Mouse (Mus musculus): Measurements from ENCODE around the gene Prr12. TPM values are rescaled to one million over a fixed set of nuclear protein-coding genes. Genes with fewer than 3 reads are reported as not detected.
"Not testable (repeated sequence)": the region's sequence is repeated elsewhere in the genome, so short reads cannot be mapped to it uniquely, and the experiment has no call there.

The Prr12 gene
- polyA plus RNA-seq, 1 experiment from 2014 or later, result 7.1 TPM

DNA sequence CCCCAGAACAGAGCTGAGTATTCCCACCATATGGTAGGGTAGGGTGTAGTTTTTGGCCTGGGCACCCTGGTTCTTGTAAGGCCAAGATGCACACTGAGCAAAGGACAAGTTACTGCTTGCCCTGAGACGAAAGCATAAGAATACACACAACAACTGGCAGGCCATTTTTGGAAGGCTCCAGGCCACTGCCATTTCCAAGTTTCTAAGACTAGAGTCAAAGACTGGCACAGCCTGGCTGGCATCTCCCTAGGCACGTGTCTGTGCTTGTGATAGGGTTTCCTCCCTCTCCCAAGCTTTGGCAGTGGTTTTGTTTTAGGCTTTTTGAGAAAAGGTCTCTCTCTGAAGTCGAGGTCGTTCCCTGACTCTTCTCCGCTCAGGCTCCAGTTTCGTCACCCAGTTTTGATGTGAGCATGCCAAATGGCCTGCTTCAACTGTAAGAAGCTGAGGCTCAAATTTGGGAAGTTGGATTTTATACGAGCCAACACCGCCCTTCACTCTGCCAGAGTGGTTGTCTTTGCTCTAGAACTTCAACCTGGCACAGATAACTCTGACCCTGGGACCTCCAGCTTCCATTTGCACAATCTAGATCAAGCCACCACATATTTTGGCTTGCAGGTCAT, 27.0 kb downstream of the Prr12 start:
- Histone ChIP-seq H3K9ac (no peak overlapping the region), H3K4me2 (replicated peaks) (no peak overlapping the region), H3K27me3 (replicated peaks) (no peaks in the 10 kb centered on the region), H3K9me3 (no peaks in the 10 kb centered on the region), H3K27ac (no peak overlapping the region), H3K4me3 (replicated peaks) (no peak overlapping the region), H3K4me1 (replicated peaks) (0 out of 2 replicates have a peak, but pooled peaks cover 2% of the 10 kb centered on the region), H3K36me3 (peaks cover 26% of the 10 kb centered on the region)
- ATAC-seq, result no peak
- WGBS, result 74% methylated on average over 8 of the region's 8 CpGs

DNA sequence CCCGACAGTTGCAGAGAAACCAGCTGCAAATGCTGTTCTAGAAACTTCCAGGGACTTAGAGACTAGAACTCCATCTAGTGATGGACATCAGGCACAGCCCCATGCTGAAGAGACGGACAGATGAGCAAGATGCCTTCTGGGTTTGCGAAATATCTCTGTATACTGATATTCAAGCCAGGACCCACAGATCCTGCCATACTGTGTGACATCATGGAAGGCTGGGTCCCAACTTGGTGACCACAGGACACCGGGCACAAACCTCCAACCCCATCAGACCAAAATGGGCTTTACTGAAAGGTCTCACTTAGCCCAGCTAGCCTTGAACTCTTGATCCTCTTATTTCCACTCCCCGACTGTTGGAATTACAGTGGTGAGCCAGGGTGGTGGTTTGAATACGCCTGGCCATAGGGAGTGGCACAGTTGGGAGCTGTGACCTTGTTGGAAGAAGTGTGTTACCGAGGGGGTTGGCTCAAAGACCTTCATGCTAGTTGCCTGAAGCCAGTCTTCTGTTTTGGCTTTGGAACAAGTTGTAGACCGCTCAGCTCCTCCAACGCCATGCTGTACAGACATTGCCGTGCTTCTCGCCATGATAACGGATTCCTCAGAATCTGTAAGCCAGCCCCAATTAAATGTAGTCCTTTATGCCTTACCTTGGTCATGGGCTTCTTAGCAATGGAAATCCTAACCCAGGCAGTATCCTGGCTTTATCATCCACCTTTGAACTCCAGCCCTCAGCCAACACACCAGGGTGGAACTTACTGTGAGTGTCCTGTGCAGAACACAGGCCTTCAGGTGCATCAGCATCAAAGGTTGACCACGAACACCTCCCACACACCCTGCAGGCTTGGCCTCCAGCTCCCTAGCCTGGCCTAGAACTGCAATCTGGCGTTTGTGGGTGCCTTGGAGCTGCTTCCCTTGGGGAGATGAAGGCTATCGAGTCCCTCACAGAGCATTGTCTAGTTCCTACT, 28.1 kb downstream of the Prr12 start:
- Histone ChIP-seq H3K4me3 (replicated peaks) (no peak overlapping the region), H3K9ac (0 out of 2 replicates have a peak overlapping the region, but pooled peaks have one; percentile 8), H3K27me3 (replicated peaks) (no peaks in the 10 kb centered on the region), H3K4me1 (replicated peaks) (peaks cover 4% of the 10 kb centered on the region; the same call in 1 of the 2 replicates), H3K9me3 (no peaks in the 10 kb centered on the region), H3K36me3 (peaks cover 16% of the 10 kb centered on the region; the same call in 1 of the 2 replicates), H3K27ac (no peak overlapping the region), H3K4me2 (replicated peaks) (no peak overlapping the region)
- 85% methylated on average over 15 of the region's 15 CpGs for WGBS
- no peak for ATAC-seq

DNA sequence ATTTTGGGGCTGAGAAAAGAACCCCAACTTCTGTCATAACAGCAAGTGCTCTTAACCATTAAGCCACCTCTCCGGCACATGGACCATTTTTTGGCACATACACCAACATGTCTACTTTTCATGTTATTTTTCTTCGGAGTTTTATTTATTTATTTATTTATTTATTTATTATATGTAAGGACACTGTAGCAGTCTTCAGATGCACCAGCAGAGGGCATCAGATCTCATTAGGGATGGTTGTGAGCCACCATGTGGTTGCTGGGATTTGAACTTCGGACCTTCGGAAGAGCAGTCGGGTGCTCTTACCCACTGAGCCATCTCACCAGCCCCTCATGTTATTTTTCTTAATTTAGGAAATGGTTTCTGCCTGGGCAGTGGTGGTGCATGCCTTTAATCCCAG, 29.0 kb downstream of the Prr12 start:
- H3K4me1 ChIP-seq (replicated peaks); H3K9me3 ChIP-seq; H3K9ac ChIP-seq; H3K27me3 ChIP-seq (replicated peaks); H3K27ac ChIP-seq; H3K4me3 ChIP-seq (replicated peaks); H3K4me2 ChIP-seq (replicated peaks); ATAC-seq: not testable (repeated sequence)
- H3K36me3 ChIP-seq, result peaks cover 11% of the 10 kb centered on the region; the same call in 1 of the 2 replicates
- WGBS, result 80% methylated on average over 5 of the region's 5 CpGs

DNA sequence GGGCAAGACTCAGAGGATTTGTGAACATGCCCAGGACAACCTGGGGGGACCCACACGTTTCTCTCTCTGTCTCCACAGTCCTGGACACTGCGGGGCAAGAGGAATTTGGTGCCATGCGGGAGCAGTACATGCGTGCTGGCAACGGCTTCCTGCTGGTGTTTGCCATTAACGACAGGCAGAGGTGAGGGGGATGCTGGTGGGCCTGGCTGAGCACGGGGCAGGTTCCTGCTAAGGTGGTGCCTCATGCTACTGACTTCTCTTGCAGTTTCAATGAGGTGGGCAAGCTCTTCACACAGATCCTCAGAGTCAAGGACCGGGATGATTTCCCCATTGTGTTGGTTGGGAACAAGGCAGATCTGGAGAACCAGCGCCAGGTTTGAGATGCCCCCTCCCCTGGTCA, 32.5 kb downstream of the Prr12 start:
- WGBS, result 72% methylated on average over 9 of the region's 9 CpGs
- no peaks in the 10 kb centered on the region for H3K36me3 ChIP-seq
- no peaks in the 10 kb centered on the region for H3K27me3 ChIP-seq (replicated peaks)
- no peak for ATAC-seq
- H3K9me3 ChIP-seq, result no peaks in the 10 kb centered on the region
- H3K4me1 ChIP-seq (replicated peaks), result peaks cover 15% of the 10 kb centered on the region
- no peak overlapping the region for H3K4me2 ChIP-seq (replicated peaks)
- H3K4me3 ChIP-seq (replicated peaks), result no peak overlapping the region
- no peak overlapping the region for H3K9ac ChIP-seq
- no peak overlapping the region for H3K27ac ChIP-seq

DNA sequence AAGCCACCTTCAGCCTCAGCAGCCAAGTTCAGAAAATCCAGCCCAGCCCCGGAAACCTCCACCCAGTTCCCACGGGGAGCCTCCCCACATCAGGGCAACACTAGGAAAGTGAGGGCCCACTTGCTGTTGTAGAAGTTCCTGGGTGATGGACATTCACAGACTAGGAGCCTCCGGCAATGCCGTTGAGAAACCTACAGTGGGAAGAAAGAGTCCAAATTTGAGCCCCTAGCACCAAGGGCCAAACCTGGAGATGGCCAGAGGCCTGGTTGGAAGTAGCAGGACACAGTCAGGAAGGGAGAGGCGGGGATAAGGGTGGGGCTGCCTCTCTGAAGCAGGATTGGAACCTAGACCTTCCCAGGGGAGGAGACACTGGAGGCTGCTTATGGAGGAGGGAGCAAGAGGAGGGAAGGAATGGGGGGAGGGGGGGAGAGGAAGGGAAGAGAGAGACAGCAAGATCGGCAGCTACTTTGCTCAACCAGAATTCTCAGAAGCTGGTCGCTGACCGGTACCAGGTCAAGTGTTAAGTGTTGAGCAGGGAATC, 33.6 kb downstream of the Prr12 start:
- no peaks in the 10 kb centered on the region for H3K36me3 ChIP-seq
- 28% methylated on average over 8 of the region's 8 CpGs for WGBS
- no peak for ATAC-seq
- H3K27ac ChIP-seq, result peak overlapping the region; percentile 99
- peak overlapping the region; percentile 83 for H3K4me3 ChIP-seq (replicated peaks)
- H3K4me1 ChIP-seq (replicated peaks), result peaks cover 18% of the 10 kb centered on the region
- peak overlapping the region; percentile 33; the same call in 1 of the 2 replicates for H3K9ac ChIP-seq
- H3K9me3 ChIP-seq, result no peaks in the 10 kb centered on the region
- peak overlapping the region; percentile 79 for H3K4me2 ChIP-seq (replicated peaks)
- no peaks in the 10 kb centered on the region for H3K27me3 ChIP-seq (replicated peaks)

DNA sequence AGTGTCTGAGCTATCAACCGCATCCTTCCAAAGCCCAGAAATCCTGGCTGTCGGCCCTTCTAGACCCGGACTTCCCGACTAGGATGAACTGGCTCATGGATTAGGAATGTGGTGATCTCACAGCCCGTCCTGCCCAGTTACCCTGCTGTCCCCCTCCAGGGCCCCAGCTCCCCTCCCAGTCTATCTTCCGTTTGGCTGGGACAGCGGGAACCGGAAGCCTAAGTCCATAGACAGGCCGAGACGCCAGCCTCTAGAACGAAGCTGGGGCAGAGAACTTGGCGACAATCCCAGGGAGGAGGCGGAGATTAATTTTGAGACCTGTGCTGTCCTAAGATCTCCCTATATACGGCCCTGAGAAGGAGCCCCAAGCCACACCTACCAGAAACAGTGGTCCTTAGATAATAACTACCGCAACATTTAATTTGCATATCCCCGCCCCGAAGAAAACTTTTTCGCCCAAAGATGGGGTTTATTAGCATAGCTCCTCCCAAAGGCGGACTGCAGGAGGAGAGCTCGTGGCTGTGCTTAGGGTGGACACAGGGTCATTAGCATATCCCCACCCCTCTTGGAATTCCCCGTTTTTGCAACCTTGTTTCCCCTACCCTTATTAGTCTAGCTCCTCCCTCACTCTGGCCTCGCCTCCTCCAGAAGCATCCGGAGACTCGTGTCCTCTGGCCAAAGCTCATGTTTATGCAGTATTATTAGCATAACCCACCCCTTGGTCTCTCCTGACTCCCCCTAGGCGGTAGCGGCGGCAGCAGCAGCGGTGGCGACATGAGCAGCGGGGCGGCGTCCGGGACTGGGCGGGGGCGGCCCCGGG, 35.2 kb downstream of the Prr12 start, which contains the start of gene Rras:
Gene Rras, plus strand, starts transcription at position 720 of the 820 bp plus-strand sequence.
- H3K27ac ChIP-seq, result peak within 1 kb of the TSS; percentile 99
- H3K36me3 ChIP-seq, result peaks cover 8% of the 10 kb centered on the region
- H3K4me3 ChIP-seq (replicated peaks), result peak within 1 kb of the TSS; percentile 83
- H3K4me2 ChIP-seq (replicated peaks), result peak within 1 kb of the TSS; percentile 79
- H3K9ac ChIP-seq, result peak within 1 kb of the TSS; percentile 67
- WGBS, result under 1% methylated on average over 36 of the region's 36 CpGs
- ATAC-seq, result peak; percentile 93
- no peaks in the 10 kb centered on the region for H3K27me3 ChIP-seq (replicated peaks)
- H3K9me3 ChIP-seq, result no peaks in the 10 kb centered on the region
- peaks cover 23% of the 10 kb centered on the region for H3K4me1 ChIP-seq (replicated peaks)

DNA sequence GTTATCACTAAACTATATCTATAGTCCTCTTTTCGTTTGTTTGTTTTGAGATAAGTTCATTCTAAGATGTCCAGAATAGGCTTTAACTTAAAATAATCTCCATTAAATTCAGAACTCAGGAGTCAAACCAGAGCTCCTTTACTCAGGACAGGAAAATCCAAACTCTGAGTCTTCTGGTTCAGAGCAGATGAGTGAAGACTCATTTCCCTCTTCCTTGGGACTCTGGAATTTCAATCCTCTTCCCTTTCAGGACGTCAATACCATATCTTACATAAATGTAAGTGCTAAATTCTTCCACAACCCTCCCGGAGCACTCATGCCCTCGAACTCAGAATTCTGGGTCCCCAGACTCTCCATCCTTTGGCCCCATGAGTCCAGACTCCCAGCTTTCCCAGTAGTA, 35.9 kb downstream of the Prr12 start:
- no peak for ATAC-seq
- Histone ChIP-seq H3K4me1 (replicated peaks) (peaks cover 23% of the 10 kb centered on the region), H3K27ac (peak overlapping the region; percentile 99), H3K9ac (peak overlapping the region; percentile 56), H3K4me3 (replicated peaks) (peak overlapping the region; percentile 83), H3K36me3 (peaks cover 15% of the 10 kb centered on the region), H3K27me3 (replicated peaks) (no peaks in the 10 kb centered on the region), H3K9me3 (no peaks in the 10 kb centered on the region), H3K4me2 (replicated peaks) (peak overlapping the region; percentile 79)
- 3% methylated on average over 4 of the region's 4 CpGs for WGBS

DNA sequence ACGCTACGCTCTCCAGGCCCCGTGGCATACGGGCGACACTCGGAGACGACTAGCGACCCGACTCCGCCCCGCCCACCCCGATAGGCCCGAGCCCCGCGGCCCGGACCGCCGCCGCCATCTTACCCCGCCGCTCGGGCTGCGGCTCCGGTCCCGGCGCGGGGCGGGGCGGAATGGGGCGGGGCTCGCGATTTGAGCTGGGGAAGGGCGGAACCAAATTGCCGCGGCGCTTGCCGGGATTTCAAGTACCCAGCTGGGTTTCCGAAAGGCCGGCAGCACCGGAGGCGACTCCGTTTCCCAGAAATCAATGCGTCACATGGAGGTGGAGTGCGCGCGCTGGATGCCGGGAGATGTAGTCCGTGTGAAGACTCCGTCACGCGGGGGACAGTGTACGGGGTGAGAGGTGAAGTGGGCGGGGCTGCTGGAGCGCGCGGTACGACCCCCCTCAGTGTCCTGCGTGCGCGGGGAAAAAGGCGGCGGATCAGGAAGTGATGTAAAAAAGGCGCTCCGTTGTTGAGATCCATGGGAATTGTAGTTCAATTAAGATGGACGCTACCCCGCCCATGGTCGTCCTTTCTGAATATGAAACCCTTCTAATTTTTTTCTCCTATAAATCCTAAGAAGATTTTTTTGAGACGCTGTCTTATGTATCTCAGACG, 36.6 kb downstream of the Prr12 start, which contains the start of gene Scaf1:
Gene Scaf1, minus strand, starts transcription at position 407 of the 656 bp plus-strand sequence.
- Histone ChIP-seq H3K4me3 (replicated peaks) (peak within 1 kb of the TSS; percentile 83), H3K4me2 (replicated peaks) (peak within 1 kb of the TSS; percentile 79), H3K4me1 (replicated peaks) (peaks cover 23% of the 10 kb centered on the region), H3K27ac (peak within 1 kb of the TSS; percentile 99), H3K9me3 (no peaks in the 10 kb centered on the region), H3K36me3 (peaks cover 21% of the 10 kb centered on the region), H3K9ac (peak within 1 kb of the TSS; percentile 95), H3K27me3 (replicated peaks) (no peaks in the 10 kb centered on the region)
- ATAC-seq, result peak; percentile 88
- WGBS, result under 1% methylated on average over 66 of the region's 69 CpGs

DNA sequence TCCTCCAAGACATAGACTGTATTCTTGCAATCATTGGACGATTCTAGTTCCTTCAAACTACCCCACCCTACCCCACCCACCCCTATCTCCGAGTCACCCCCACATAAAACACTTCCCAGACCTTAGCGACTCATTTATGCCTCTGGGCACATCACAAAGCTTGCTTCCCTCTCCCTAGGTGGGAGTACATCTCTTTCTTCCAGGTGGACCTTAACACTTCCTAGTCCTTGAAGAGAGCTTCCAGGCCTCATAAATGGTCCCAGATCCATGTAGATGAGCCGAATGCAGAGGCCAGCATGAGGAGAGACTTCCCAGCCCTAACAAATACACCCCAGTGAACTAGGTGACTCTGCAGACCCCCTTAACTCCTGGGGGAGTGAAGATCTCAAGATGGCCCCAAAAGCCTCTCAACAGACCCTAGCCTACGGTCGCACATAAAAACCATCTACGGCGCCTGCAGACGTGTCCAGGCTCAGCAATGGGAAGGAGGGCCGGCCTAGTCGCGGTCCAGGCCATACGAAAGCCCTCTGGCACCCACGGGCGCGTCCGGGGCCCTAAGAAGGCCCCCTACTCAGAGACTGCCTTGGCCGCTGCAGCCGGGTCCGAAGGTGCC, 37.2 kb downstream of the Prr12 start:
- under 1% methylated on average over 20 of the region's 20 CpGs for WGBS
- peak overlapping the region; percentile 95 for H3K9ac ChIP-seq
- H3K36me3 ChIP-seq, result peaks cover 23% of the 10 kb centered on the region
- peak overlapping the region; percentile 68 for H3K4me2 ChIP-seq (replicated peaks)
- peak overlapping the region; percentile 83 for H3K4me3 ChIP-seq (replicated peaks)
- no peaks in the 10 kb centered on the region for H3K9me3 ChIP-seq
- H3K4me1 ChIP-seq (replicated peaks), result peaks cover 23% of the 10 kb centered on the region
- H3K27ac ChIP-seq, result peak overlapping the region; percentile 91
- ATAC-seq, result no peak
- no peaks in the 10 kb centered on the region for H3K27me3 ChIP-seq (replicated peaks)

DNA sequence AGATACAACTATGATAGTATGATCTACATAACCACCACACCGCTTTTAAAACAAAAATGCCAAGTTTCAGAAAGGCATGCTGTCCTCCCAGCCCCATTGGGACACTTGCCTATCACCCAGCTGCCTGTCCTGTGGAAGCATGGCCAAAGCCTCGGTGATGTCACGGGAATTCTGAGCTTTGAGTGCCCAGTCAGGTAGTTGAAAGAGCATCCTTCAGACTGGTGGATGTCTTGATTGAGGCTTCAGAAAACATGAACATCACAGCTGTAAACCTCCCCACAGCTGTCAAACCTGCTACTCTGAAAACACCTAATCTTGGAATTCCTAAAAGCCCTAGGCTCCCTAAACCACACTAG, 38.6 kb downstream of the Prr12 start:
- H3K4me1 ChIP-seq (replicated peaks), result peaks cover 20% of the 10 kb centered on the region
- no peak for ATAC-seq
- no peak overlapping the region for H3K4me3 ChIP-seq (replicated peaks)
- 96% methylated on average over 3 of the region's 3 CpGs for WGBS
- H3K4me2 ChIP-seq (replicated peaks), result peak overlapping the region; percentile 68; the same call in 1 of the 2 replicates
- H3K27ac ChIP-seq, result no peak overlapping the region
- no peaks in the 10 kb centered on the region for H3K27me3 ChIP-seq (replicated peaks)
- H3K36me3 ChIP-seq, result peaks cover 34% of the 10 kb centered on the region
- H3K9me3 ChIP-seq, result no peaks in the 10 kb centered on the region
- H3K9ac ChIP-seq, result no peak overlapping the region
